ENCODE assay signal across 8 mouse cellular contexts in genomic region chr2:178507379-178508014, GRCm38 (mm10).
A peak's percentile ranks its signal among the peaks of the same experiment; 100 is the strongest.
DNase-seq lines count a peak whose midpoint lies in the region; ATAC-seq lines count a peak whose summit lies in the region.

No protein-coding gene starts in this region.

- H3K4me3 ChIP-seq in hindbrain, embryonic 10.5 days = no peak overlapping the region
- no peak overlapping the region for H3K4me3 ChIP-seq in lung, embryonic 16.5 days (ENCODE audit: low read length)

- ATAC-seq in CD4-positive, CD25-positive, alpha-beta regulatory T cell, adult 4 months = peak; percentile 56
- peak; percentile 34; the same call in 1 of the 2 replicates for ATAC-seq in lung, embryonic 16.5 days (ENCODE audit: low read depth)

- WGBS in hindbrain, embryonic 10.5 days = 51% methylated on average over 6 of the region's 6 CpGs
- 36% methylated on average over 6 of the region's 6 CpGs for WGBS in lung, embryonic 16.5 days

- H3K9me3 ChIP-seq in hindbrain, embryonic 10.5 days = no peaks in the 10 kb centered on the region
- H3K9me3 ChIP-seq in lung, embryonic 16.5 days (ENCODE audit: control insufficient read depth, low read length) = no peaks in the 10 kb centered on the region

- H3K4me2 ChIP-seq in lung, embryonic 16.5 days (ENCODE audit: low read depth, low read length) = no peak overlapping the region

- H3K36me3 ChIP-seq in hindbrain, embryonic 10.5 days = no peaks in the 10 kb centered on the region
- H3K36me3 ChIP-seq in lung, embryonic 16.5 days (ENCODE audit: control insufficient read depth, insufficient read depth, low read length) = no peaks in the 10 kb centered on the region

- peak; percentile 86 for DNase-seq in adrenal gland, postnatal 10 days
- peak; percentile 77 for DNase-seq in embryo, embryonic 9.5 days (ENCODE audit: extremely low spot score)
- DNase-seq in hindbrain, embryonic 10.5 days (ENCODE audit: low spot score) = peak; percentile 76
- peak; percentile 72 to 84 for DNase-seq in layer of hippocampus, adult 18-20 months (ENCODE audit: low spot score in 2 of 2)
- DNase-seq in ovary, postnatal 36 days (ENCODE audit: low spot score) = peak; percentile 62
- peak; percentile 79 for DNase-seq in thymus, postnatal 25 days

- H3K27me3 ChIP-seq in hindbrain, embryonic 10.5 days (ENCODE audit: insufficient read depth, poor library complexity, severe bottlenecking) = no peaks in the 10 kb centered on the region
- H3K27me3 ChIP-seq in lung, embryonic 16.5 days (ENCODE audit: control insufficient read depth, insufficient read depth, low read depth, low read length) = no peaks in the 10 kb centered on the region

- H3K27ac ChIP-seq in hindbrain, embryonic 10.5 days = no peak overlapping the region
- H3K27ac ChIP-seq in lung, embryonic 16.5 days (ENCODE audit: low read length) = no peak overlapping the region

- H3K9ac ChIP-seq in lung, embryonic 16.5 days (ENCODE audit: low read length) = no peak overlapping the region

- no peaks in the 10 kb centered on the region for H3K4me1 ChIP-seq in hindbrain, embryonic 10.5 days (replicated peaks)
- no peaks in the 10 kb centered on the region for H3K4me1 ChIP-seq in lung, embryonic 16.5 days (replicated peaks; ENCODE audit: control insufficient read depth, insufficient read depth, low read length)
